Mouse (Mus musculus): ENCODE data around the gene Prr36.

DNA sequence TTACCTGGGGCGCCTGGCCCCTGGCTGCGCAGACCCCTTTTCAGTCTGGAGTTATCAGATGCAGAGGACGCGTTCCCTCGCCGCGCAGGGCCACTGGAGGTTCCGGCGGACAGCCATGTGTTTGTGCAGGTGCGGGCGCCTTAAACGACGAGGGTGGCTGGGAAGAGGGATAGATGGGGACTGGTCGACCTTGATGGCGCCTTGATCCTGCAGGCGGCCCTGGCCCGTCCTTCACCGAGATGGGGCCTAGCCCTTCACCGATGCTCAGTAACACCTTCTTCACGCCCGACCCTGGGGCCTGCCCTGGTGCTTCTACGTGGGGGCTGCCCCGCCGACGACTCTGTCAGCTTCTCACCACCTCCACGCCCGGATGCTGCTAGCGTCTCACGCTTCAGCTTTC lies 32.0 kb upstream of the Prr36 start:
- TF ChIP-seq EP300 (IDR thresholded peaks at IDR 0.05; ENCODE audit: low read depth) (no peak), CTCF (IDR thresholded peaks at IDR 0.05; ENCODE audit: low read depth) (no peak)

Measured in liver, embryonic 14.5 days (tissue).